Mouse (Mus musculus) bone marrow, adult 2 months (tissue): ENCODE measurements at regions not wholly inside any gene's neighbourhood (a gene's known extent, or its start where the extent isn't known, plus 50 kb on each side); places are given as distances from the start of the nearest gene placed in this dataset.

Source experiments
- CTCF ChIP-seq: fragments of 200-500 bp; IDR thresholded peaks from 2 replicates; pipeline ENCODE4 v1.5.1; 2011; ENCODE audit warnings: low read length, control low read depth; ENCODE audit not compliant: control insufficient read depth, insufficient read depth
- POLR2A ChIP-seq: fragments of 200-500 bp; IDR thresholded peaks from 2 replicates; pipeline ENCODE4 v1.6.1; 2011; ENCODE audit warnings: low read depth, mild to moderate bottlenecking, control low read depth, low read length, borderline replicate concordance; ENCODE audit not compliant: control insufficient read depth

DNA sequence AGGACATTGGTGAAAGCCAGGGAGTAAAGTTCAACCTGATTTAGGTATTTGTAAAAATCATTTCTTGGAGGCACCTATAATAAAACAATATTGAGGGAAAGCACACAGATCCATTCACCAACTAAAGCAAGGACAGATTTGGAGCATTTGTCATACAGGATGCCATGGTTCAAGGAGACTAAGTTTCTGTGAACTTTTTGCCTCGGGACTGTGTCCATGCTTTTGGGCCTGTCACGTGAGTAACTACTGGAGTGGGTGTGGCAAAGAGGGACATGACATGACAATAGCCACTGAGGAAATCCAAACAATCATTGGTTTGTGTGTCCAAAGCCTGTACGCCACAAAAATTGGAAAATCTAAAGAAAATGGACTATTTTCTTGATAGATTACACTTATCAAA, 241.4 kb downstream of the Ankrd50 start:
- TF ChIP-seq CTCF (no peak), POLR2A (no peak)
